Mouse (Mus musculus): ENCODE results near the gene Trim46.
A peak's percentile ranks its signal among the peaks of the same experiment; 100 is the strongest.

Trim46 gene

DNA sequence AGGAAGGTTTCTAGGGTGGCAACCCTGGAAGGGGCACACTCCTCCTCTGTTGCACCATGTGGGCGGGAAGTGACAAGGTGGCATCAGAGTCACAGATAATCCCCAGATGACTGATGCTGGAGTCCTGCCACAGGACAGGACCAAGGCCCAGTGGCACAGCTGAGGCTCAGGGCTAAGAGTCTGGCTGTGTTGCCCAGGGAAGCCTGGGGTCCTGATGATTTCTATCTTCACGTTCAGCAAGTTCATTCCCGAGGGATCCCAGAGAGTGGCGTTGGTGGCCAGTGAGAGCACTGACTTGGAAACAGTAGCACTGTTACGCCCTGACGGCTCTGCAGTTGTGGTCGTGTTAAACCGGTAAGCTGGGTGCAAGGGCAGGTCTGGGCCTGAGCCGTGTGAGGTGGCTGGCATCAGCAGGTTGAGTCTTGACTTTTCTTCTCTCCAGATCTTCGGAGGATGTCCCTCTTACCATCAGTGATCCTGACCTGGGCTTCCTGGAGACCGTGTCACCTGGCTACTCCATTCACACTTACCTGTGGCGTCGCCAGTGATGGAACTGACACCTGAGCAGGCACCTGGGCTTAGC lies 37.9 kb downstream of the Trim46 start:
- no peak for DNase-seq

- DNase-seq = no peak
These were observed 39.4 kb downstream of the Trim46 start for GRCm38 (mm10) chr3:89206695-89207094.

DNA sequence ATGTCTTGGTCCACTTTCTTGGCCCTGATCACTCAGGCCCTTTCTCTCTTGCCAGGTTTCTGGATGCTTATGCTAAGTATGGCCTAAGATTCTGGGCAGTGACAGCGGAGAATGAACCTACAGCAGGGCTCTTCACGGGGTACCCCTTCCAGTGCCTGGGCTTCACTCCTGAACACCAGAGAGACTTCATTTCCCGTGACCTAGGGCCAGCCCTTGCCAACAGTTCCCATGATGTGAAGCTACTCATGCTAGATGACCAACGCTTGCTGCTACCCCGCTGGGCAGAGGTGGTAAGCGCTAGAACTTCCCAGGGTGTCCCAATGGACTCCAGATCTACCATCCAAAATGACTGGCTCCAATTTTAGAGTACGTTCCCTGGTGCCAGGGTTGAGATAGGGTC lies 40.0 kb downstream of the Trim46 start:
- no peak for DNase-seq

GRCm38 (mm10) chr3:89203142-89203514 lies 43.0 kb downstream of the Trim46 start:
- DNase-seq = no peak

DNA sequence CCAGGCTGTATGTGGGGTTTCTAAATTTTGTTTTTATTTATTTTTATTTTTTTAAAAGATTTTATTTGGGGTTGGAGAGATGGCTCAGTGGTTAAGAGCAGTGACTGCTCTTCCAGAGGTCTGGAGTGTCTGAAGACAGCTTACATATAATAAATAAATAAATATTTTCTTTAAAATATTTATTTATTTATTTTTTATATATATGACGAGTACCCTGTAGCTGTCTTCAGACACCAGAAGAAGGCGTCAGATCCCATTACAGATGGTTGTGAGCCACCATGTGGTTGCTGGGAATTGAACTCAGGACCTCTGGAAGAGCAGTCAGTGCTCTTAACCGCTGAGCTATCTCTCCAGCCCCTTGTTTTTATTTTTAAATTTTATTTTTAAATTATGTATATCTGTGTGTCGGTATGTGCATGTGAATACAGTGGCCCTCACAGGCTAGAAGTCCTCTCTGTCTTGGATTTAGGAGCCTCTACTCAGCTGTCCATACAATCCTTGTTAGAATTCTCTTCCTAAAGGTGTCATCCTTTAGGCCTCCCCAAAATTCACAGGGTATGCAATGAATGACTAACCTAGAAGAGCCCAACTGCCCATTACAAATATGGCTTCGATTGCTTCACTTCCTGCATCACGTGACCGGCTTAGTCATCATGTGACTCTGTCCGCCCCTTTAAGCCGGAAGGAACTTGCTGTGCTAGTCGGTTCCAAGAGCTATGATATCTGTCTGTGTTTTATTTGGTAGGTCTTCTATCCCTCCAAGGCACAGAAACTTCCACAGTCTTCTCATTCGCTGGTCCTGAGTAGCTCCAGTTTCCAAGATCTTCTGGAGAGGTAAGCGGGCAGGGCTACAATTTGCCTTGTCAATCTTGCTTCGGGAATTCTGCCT lies 43.6 kb downstream of the Trim46 start, which contains the start of gene Gba:
Gba (plus strand) TSS at position 676 of the 889 bp plus-strand sequence.
- peak; percentile 89 for DNase-seq

GRCm38 (mm10) chr3:89199839-89200238 lies 46.3 kb downstream of the Trim46 start:
- no peak for DNase-seq

- DNase-seq = peak; percentile 89
These were observed 49.9 kb downstream of the Trim46 start for GRCm38 (mm10) chr3:89195979-89196877.

- DNase-seq = peak; percentile 75
These were observed 52.3 kb downstream of the Trim46 start for GRCm38 (mm10) chr3:89193853-89194252.

GRCm38 (mm10) chr3:89193351-89193750 lies 52.8 kb downstream of the Trim46 start:
- no peak for DNase-seq

DNA sequence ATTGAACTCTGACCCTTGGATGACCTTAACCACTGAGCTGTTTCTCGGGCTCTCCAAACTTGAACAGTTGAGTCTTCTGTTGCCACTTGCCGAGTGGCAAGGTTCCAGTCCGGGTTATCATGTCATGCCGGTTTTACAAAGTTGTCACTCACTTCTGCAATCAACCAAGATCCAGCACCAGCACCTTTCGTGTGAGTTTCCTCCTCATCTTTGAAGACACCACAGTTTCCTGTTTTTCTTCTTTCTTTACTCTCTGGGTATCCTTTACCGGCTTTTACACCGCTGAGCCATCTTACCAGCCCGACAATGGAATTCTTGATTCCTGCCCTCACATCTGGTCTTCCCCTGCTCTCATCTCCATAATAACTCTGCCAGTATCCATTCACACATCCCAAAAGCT lies 55.7 kb downstream of the Trim46 start:
- DNase-seq = peak; percentile 65

DNA sequence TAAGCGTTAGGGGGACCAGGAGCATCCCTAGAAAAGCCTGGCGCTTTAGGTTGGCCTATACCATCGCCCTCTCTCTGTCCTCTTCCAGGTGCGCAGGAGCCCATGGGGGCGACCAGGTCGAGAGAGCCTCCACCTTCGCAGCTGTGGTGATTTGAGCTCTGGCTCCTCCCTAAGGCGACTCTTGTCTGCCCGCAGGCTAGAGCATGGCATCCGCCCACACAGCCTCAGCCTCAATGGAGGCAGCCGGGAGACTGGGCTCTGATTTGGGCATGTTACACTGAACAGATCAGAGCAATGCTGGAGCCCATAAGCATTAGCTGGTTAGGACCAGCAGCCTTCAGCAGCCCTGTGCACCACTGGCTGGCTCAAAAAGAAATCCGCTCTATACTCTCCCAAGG lies 57.6 kb downstream of the Trim46 start:
- DNase-seq = peak; percentile 74

DNA sequence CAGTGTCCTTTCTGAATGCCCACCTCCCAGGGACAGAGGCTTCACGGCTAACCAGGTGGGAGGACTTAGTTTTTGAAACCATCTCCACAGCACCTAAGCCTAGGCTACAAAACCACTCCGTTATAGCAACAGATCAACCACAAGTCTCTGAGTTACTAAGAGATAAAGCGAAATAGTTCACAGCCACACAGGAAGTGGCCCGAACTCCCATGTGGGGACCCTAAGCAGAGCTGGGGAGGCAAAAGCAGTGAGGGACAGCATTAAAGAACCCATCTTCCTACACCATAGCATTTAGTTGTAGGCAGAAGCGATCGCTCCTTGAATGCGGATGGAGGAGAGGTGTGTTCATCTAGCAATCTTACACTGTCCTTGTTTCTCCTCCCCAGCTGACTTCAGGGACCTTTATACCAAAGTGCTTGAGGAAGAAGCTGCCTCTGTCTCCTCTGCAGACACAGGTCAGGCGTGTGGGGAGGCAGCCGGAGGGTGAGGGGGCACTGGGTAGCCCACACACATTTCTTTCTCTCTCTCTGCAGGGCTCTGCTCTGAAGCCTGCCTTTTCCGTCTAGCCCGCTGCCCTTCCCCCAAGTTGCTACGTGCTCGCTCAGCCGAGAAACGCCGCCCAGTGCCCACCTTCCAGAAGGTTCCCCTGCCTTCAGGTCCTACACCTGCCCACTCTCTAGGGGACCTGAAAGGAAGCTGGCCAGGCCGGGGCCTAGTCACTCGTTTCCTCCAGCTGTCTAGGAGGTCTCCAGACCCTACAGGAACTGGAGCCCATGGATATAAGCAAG lies 58.2 kb downstream of the Trim46 start:
- DNase-seq = peak; percentile 74

DNA sequence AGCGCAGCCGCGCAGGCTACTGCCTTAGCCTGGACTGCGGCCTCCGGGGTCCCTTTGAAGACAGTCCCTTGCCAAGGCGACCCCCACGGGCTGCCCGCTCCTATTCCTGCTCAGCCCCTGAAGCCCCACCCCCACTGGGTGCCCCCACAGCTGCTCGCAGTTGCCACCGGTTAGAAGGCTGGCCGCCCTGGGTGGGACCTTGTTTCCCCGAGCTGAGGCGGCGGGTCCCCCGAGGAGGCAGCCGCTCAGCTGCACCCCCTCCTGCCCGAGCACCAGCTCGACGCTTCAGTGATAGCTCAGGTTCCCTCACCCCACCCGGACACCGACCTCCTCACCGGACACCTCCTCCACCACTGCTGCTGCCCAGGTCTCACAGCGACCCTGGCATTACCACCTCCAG lies 58.9 kb downstream of the Trim46 start:
- peak; percentile 81 for DNase-seq

Measured in thymus, postnatal 25 days (tissue).